ENCODE assay signal across 19 mouse cellular contexts in the genomic region with DNA sequence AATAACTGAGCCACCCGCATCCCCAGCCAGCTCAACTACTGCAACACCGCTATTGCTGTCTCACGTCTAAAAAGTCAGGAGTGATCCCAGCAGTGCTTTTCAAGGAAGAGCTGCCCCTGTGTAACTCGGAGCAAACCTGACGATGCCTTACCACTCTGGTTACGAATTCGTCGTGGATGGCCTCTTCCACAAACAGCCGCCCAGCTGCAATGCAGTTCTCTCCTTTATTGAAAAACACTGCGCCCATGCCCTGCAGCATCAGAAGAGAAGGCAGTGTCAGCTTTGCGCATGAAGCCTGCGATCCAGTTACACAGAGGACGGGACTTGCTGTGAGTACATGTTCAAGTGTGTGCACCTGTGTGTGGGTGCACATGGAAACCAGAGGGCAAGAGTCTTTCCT. TPM values are rescaled to one million over a fixed set of nuclear protein-coding genes. Genes with fewer than 3 reads are reported as not detected.
A peak's percentile ranks its signal among the peaks of the same experiment; 100 is the strongest.
DNase-seq lines count a peak whose midpoint lies in the region.
"Had no signal": no experiment of that assay in that cellular context is flagged by ENCODE, and none has a peak within 500 bp of the region (broad histone marks: within the 10 kb centered on the region; RNA-seq: fewer than 3 reads in every experiment).

No protein-coding gene starts in this region.

- H3K27ac ChIP-seq in heart, embryonic 10.5 days, result no peak overlapping the region

- intact Hi-C loops in heart, postnatal 14 days (cut with DNase I), result no loop called here

- no peak overlapping the region for H3K4me3 ChIP-seq in heart, embryonic 10.5 days

- no peaks in the 10 kb centered on the region for H3K9me3 ChIP-seq in heart, embryonic 10.5 days
- H3K9me3 ChIP-seq: G1E had no signal

- H3K4me1 ChIP-seq in heart, embryonic 10.5 days, result no peaks in the 10 kb centered on the region

- no peaks in the 10 kb centered on the region for H3K36me3 ChIP-seq in heart, embryonic 10.5 days

- H3K27me3 ChIP-seq in heart, embryonic 10.5 days (ENCODE audit: insufficient read depth, poor library complexity, severe bottlenecking), result no peaks in the 10 kb centered on the region
- H3K27me3 ChIP-seq: CH12.LX, Patski had no signal

- DNase-seq in heart, adult 11 months, result peak; percentile 66
- DNase-seq in heart, adult 8-10 months (ENCODE audit: low spot score), result no peak
- peak; percentile 64 for DNase-seq in heart, embryonic 10.5 days (ENCODE audit: low spot score)
- DNase-seq in heart, postnatal 14 days, result no peak
- DNase-seq: adrenal gland, adult 2 months; adrenal gland, adult 8-10 months; adrenal gland, postnatal 10 days; adrenal gland, postnatal 14 days; adrenal gland, postnatal 25 days; adrenal gland, postnatal 36 days; B cell, adult 2 months; cerebellum, adult 11 months; cerebellum, adult 11-12 months; cerebellum, adult 18-20 months had no signal

- 87% methylated on average over 13 of the region's 13 CpGs for WGBS in heart, embryonic 10.5 days

RNA-seq across cellular contexts. Expression of a gene that starts 36.6 kb away (rescaled TPM):
- 10 to 100 TPM in 3 of 4 experiments, 1 to 10 TPM in 1; 9.5 to 14.1 (median 13.7) TPM for total RNA-seq in heart, adult 8-10 months (2022)
- 3.7 and 8.6 TPM in 2 replicates for polyA plus RNA-seq in heart, embryonic 10.5 days (2016; fragmentation: Nextera tagmentation; extraction: Ambion mirVana)
- 10 to 100 TPM; 22.8 to 26.5 TPM for total RNA-seq in heart, postnatal 14 days (2021)
- polyA plus RNA-seq: activated CD4-positive, CD25-positive, alpha-beta regulatory T cell, adult 4 months; CD4-positive, CD25-positive, alpha-beta regulatory T cell, adult 4 months; G1E had no signal

RNA-seq across cellular contexts. Expression of a gene that starts 46.2 kb away (rescaled TPM):
- 10 to 100 TPM; 12.3 to 14.9 (median 12.9) TPM for total RNA-seq in heart, adult 8-10 months (2022)
- 29.6 and 32.1 TPM in 2 replicates for polyA plus RNA-seq in heart, embryonic 10.5 days (2016; fragmentation: Nextera tagmentation; extraction: Ambion mirVana)
- 10 to 100 TPM; 14.4 to 15.5 TPM for total RNA-seq in heart, postnatal 14 days (2021)

Comparison
In these comparisons a context has a peak if more than half of its experiments do, and no peak if none do; other contexts are left out.
1. DNase-seq: peak in heart, adult 11 months (single experiment) and heart, embryonic 10.5 days (single experiment); none in heart, adult 8-10 months (single experiment) and heart, postnatal 14 days (0 of 2).